Mouse (Mus musculus) liver, postnatal 0 days (tissue): ENCODE measurements at regions not wholly inside any gene's neighbourhood (a gene's known extent, or its start where the extent isn't known, plus 50 kb on each side); places are given as distances from the start of the nearest gene placed in this dataset.
A peak's percentile ranks its signal among the peaks of the same experiment; 100 is the strongest.
"Not testable (repeated sequence)": the region's sequence is repeated elsewhere in the genome, so short reads cannot be mapped to it uniquely, and the experiment has no call there.

ENCODE experiments used
- ATAC-seq: fragments of 200-750 bp; cut with Nextera tagmentation; 2 replicates; pipeline ENCODE4 v1.8.0; 2017; ENCODE audit warnings: mild to moderate bottlenecking, moderate library complexity
- DNase-seq: peaks from one replicate; pipeline ENCODE4 v3.0.0-alpha.2; 2016
- H3K27ac ChIP-seq: fragments of 300-500 bp; sonication (generic); 2 replicates; pipeline ENCODE4 v1.5.1; 2014; ENCODE audit warnings: antibody characterized with exemption, moderate library complexity, mild to moderate bottlenecking, low read depth
- H3K27me3 ChIP-seq: fragments of 300-500 bp; sonication (generic); 2 replicates; pipeline ENCODE4 v1.6.1; 2014; ENCODE audit warnings: low read length, control low read depth, mixed read lengths; ENCODE audit not compliant: insufficient read depth
- H3K36me3 ChIP-seq: fragments of 300-500 bp; sonication (generic); replicated peaks from 2 replicates; pipeline ENCODE4 v1.6.1; 2014; ENCODE audit warnings: mild to moderate bottlenecking, control low read depth, low read length, moderate library complexity, mixed read lengths; ENCODE audit not compliant: insufficient read depth
- H3K4me1 ChIP-seq: fragments of 300-500 bp; sonication (generic); 2 replicates; pipeline ENCODE4 v1.6.1; 2014; ENCODE audit warnings: antibody characterized with exemption, mild to moderate bottlenecking, control low read depth; ENCODE audit not compliant: insufficient read depth
- H3K4me2 ChIP-seq: fragments of 300-500 bp; sonication (generic); 2 replicates; pipeline ENCODE4 v1.6.1; 2014; ENCODE audit warnings: low read depth, mild to moderate bottlenecking, low read length, moderate library complexity, mixed read lengths
- H3K4me3 ChIP-seq: fragments of 300-500 bp; sonication (generic); 2 replicates; pipeline ENCODE4 v1.5.1; 2014; ENCODE audit warnings: low read depth, low read length
- H3K9ac ChIP-seq: fragments of 300-500 bp; sonication (generic); replicated peaks from 2 replicates; pipeline ENCODE4 v1.6.1; 2014; ENCODE audit warnings: mild to moderate bottlenecking, moderate library complexity
- H3K9me3 ChIP-seq: fragments of 300-500 bp; sonication (generic); 2 replicates; pipeline ENCODE4 v1.6.1; 2016; ENCODE audit warnings: mild to moderate bottlenecking, control low read depth, low read length, mixed read lengths
- CTCF ChIP-seq: sonication (generic); IDR thresholded peaks from 2 replicates; pipeline ENCODE4 v1.5.1; 2016; ENCODE audit warnings: antibody characterized with exemption, low read depth
- EP300 ChIP-seq: IDR thresholded peaks from 2 replicates; pipeline ENCODE4 v1.6.1; 2016; ENCODE audit warnings: antibody characterized with exemption, low read depth, mild to moderate bottlenecking
- WGBS: fragments of 180-500 bp; shearing (Covaris S2); extraction: QIAGEN DNeasy Blood & Tissue Kit; methylation state at CpG from one replicate; pipeline ENCODE4 v1.1.7; 2014; ENCODE audit not compliant: insufficient replicate concordance; 5-methylcytosine and 5-hydroxymethylcytosine counted together

DNA sequence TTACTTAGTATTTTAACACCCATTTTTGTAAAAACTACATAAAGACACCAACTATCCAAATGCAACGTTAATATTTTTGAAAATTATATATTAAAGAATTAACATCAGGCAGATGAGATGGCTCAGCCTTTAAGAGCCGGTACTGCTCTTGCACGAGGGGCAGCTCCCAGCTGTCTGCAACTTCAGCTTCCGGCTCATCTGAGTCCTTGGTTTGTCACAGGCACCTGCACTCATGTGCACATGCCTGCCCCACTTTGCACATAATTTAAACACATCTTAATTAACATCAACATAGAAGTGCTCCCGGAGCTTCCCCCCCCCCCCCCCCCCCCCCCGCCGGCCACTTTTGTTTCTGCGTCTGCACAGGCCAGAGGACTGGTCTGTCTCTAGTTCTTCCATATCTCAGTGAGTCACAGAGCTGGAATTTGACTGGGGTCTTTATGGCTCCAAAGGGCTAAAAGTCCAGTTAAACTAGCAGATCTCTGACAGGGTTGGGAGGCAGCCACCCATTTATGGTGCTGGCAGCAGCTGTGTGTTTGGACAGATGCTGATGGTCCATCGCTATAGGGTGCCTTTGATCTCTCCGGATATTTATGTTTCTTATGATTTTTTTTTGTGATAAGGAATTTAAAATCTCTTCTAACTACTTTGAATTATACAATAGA, 61.9 kb upstream of the Wdr26 start:
- peaks cover 12% of the 10 kb centered on the region for H3K4me1 ChIP-seq
- H3K4me2 ChIP-seq, result 0 out of 2 replicates have a peak overlapping the region, but pooled peaks have one; percentile 60
- H3K9me3 ChIP-seq, result no peaks in the 10 kb centered on the region
- TF ChIP-seq CTCF (no peak), EP300 (no peak)
- no peak overlapping the region for H3K27ac ChIP-seq
- no peaks in the 10 kb centered on the region for H3K36me3 ChIP-seq
- no peak overlapping the region for H3K9ac ChIP-seq
- 60% methylated on average over 7 of the region's 10 CpGs for WGBS
- H3K4me3 ChIP-seq, result no peak overlapping the region
- ATAC-seq, result no peak
- H3K27me3 ChIP-seq, result no peaks in the 10 kb centered on the region
- no peak for DNase-seq

GRCm38 (mm10) chr1:181280826-181281225, 69.0 kb upstream of the Wdr26 start:
- H3K27me3 ChIP-seq, result no peaks in the 10 kb centered on the region
- H3K4me3 ChIP-seq, result no peak overlapping the region
- DNase-seq (no peak), ATAC-seq (no peak)
- no peaks in the 10 kb centered on the region for H3K36me3 ChIP-seq
- H3K4me1 ChIP-seq, result no peaks in the 10 kb centered on the region
- H3K27ac ChIP-seq, result no peak overlapping the region
- no peak overlapping the region for H3K4me2 ChIP-seq
- peak; percentile 57 for TF ChIP-seq CTCF
- no peak for TF ChIP-seq EP300
- no peaks in the 10 kb centered on the region for H3K9me3 ChIP-seq
- no peak overlapping the region for H3K9ac ChIP-seq
- 73% methylated on average over 5 of the region's 5 CpGs for WGBS

GRCm38 (mm10) chr1:181282986-181283385, 69.4 kb upstream of the Cnih3 start:
- not testable (repeated sequence) for H3K4me3 ChIP-seq, H3K9me3 ChIP-seq, H3K36me3 ChIP-seq, ATAC-seq, H3K27ac ChIP-seq, H3K4me2 ChIP-seq, H3K9ac ChIP-seq, H3K27me3 ChIP-seq, H3K4me1 ChIP-seq
- WGBS, result 75% methylated on average over 8 of the region's 8 CpGs
- DNase-seq, result peak; percentile 9

DNA sequence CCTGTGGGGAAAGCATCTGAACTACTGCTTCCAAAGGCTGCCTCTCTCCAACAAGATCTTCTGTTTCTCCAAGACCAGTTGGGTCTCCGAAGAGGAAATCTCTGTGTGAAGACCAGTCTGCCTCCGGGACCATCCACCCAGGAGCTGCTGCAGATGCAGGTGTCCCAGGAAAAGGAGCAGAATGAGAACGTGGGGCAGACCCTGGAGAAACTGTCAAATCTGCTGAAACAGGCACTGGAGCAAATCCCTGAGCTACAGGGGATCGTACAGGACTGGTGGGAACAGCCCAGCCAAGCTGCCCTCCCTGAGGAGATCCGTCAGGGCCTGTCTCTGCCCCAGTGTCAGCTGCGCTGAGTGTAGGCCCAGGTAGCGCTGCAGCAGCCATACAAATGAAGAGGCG, 68.9 kb upstream of the Cnih3 start:
- H3K36me3 ChIP-seq, H3K9ac ChIP-seq, H3K9me3 ChIP-seq, H3K4me1 ChIP-seq, H3K27ac ChIP-seq, H3K27me3 ChIP-seq, ATAC-seq, H3K4me3 ChIP-seq, H3K4me2 ChIP-seq: not testable (repeated sequence)
- WGBS, result 83% methylated on average over 8 of the region's 8 CpGs
- peak; percentile 8 for DNase-seq

- Histone ChIP-seq H3K4me3 (no peak overlapping the region), H3K4me2 (no peak overlapping the region), H3K36me3 (no peaks in the 10 kb centered on the region), H3K9ac (no peak overlapping the region), H3K4me1 (no peaks in the 10 kb centered on the region), H3K9me3 (no peaks in the 10 kb centered on the region), H3K27ac (no peak overlapping the region), H3K27me3 (no peaks in the 10 kb centered on the region)
- ATAC-seq (no peak), DNase-seq (peak; percentile 21)
- WGBS, result 75% methylated on average over 10 of the region's 10 CpGs
- TF ChIP-seq CTCF, result peak; percentile 59
- no peak for TF ChIP-seq EP300
These were observed 67.9 kb upstream of the Cnih3 start for GRCm38 (mm10) chr1:181284301-181285197.

- 84% methylated on average over 8 of the region's 8 CpGs for WGBS
- H3K4me3 ChIP-seq, result no peak overlapping the region
- H3K27ac ChIP-seq, result no peak overlapping the region
- TF ChIP-seq CTCF (no peak), EP300 (no peak)
- no peaks in the 10 kb centered on the region for H3K9me3 ChIP-seq
- DNase-seq (no peak), ATAC-seq (no peak)
- H3K9ac ChIP-seq, result no peak overlapping the region
- H3K27me3 ChIP-seq, result no peaks in the 10 kb centered on the region
- H3K4me2 ChIP-seq, result no peak overlapping the region
- H3K36me3 ChIP-seq, result no peaks in the 10 kb centered on the region
- H3K4me1 ChIP-seq, result no peaks in the 10 kb centered on the region
These were observed 66.8 kb upstream of the Cnih3 start for GRCm38 (mm10) chr1:181285600-181285999.
